Mouse (Mus musculus): ENCODE measurements around the gene Tmem44.

DNA sequence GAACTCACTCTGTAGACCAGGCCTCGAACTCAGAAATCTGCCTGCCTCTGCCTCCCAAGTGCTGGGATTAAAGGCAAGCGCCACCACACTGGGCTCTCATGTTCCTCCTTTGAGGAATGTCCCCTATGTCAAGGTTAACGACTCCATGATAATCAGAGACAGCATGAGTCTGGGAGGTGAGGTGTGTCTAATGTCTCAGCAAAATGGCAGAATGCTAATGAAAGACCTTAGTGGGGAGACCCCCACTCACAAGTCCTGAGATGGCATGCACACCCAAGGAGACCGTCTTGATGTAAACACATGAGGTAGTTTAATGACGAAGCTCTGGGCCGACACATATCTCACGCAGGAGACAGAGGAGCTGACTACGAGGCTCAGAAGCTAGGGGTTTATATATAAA lies 3.5 kb upstream of the Tmem44 start:
- TF ChIP-seq CTCF (IDR thresholded peaks at IDR 0.05; ENCODE audit: insufficient read depth, low read length) (no peak), POLR2A (IDR thresholded peaks at IDR 0.05; ENCODE audit: borderline replicate concordance, extremely low read depth, low read depth, low read length) (no peak)

Data from lung, adult 2 months (tissue).